Mouse (Mus musculus): ENCODE measurements around the gene C1ql1. TPM values are rescaled to one million over a fixed set of nuclear protein-coding genes. Genes with fewer than 3 reads are reported as not detected.

C1ql1 gene
- polyA plus RNA-seq, 1 experiment from 2014 or later: 0.85 TPM

DNA sequence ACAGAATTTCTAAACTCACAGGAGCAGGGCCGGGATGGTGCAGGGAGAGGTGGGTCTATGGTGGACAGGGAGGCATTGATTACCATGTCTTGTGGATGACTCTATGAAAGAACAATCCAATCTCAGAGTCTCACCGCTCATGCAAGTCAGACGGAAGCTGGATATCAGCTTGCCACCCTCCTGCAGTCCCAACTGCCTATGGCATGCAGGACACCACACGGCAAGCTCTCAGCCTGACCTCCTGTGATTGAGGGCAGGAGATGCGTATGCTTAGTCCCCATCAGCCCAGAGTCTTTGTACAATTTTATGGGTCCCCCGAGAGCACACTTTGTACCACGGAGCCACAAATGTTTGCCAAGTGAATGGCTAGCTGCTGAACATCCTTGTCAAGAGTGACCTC lies 42.8 kb downstream of the C1ql1 start:
- Histone ChIP-seq H3K27ac (replicated peaks; ENCODE audit: low read depth, low read length) (no peak overlapping the region), H3K4me1 (ENCODE audit: control insufficient read depth, insufficient read depth, low read length) (0 out of 2 replicates have a peak, but pooled peaks cover 3% of the 10 kb centered on the region), H3K9ac (ENCODE audit: low read length) (no peak overlapping the region), H3K9me3 (ENCODE audit: control insufficient read depth, low read length) (no peaks in the 10 kb centered on the region), H3K4me2 (ENCODE audit: low read depth, severe bottlenecking) (no peak overlapping the region), H3K4me3 (ENCODE audit: low read depth, low read length) (no peak overlapping the region), H3K36me3 (ENCODE audit: control insufficient read depth, insufficient read depth, low read length) (peaks cover 19% of the 10 kb centered on the region), H3K27me3 (ENCODE audit: control insufficient read depth, insufficient read depth, low read length) (no peaks in the 10 kb centered on the region)
- WGBS: 75% methylated on average over 7 of the region's 7 CpGs
- ATAC-seq (ENCODE audit: insufficient number of reproducible peaks, low FRiP score, low TSS enrichment, low read depth) (no peak), DNase-seq (ENCODE audit: low spot score) (no peak)

DNA sequence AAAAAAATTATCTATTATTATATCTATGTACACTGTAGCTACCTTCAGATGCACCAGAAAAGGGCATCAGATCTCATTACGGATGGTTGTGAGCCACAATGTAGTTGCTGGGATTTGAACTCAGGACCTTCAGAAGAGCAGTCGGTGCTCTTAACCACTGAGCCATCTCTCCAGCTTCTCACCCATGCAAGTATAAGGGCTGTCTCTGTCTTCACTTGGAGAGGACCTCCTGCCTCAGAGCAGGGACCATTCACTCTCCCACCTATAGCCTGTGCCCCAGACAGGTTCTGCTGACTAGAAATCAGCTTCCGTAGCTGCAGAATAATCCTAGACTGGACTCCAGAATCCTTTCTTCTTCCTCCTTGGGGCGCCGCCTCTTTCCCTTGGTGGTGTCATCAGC lies 44.4 kb downstream of the C1ql1 start:
- Histone ChIP-seq H3K27ac (replicated peaks; ENCODE audit: low read depth, low read length) (no peak overlapping the region), H3K4me1 (ENCODE audit: control insufficient read depth, insufficient read depth, low read length) (0 out of 2 replicates have a peak, but pooled peaks cover 3% of the 10 kb centered on the region), H3K4me2 (ENCODE audit: low read depth, severe bottlenecking) (no peak overlapping the region), H3K4me3 (ENCODE audit: low read depth, low read length) (no peak overlapping the region), H3K9me3 (ENCODE audit: control insufficient read depth, low read length) (no peaks in the 10 kb centered on the region), H3K9ac (ENCODE audit: low read length) (no peak overlapping the region), H3K36me3 (ENCODE audit: control insufficient read depth, insufficient read depth, low read length) (peaks cover 6% of the 10 kb centered on the region), H3K27me3 (ENCODE audit: control insufficient read depth, insufficient read depth, low read length) (no peaks in the 10 kb centered on the region)
- DNase-seq (ENCODE audit: low spot score) (no peak), ATAC-seq (ENCODE audit: insufficient number of reproducible peaks, low FRiP score, low TSS enrichment, low read depth) (no peak)
- WGBS: 79% methylated on average over 5 of the region's 5 CpGs

DNA sequence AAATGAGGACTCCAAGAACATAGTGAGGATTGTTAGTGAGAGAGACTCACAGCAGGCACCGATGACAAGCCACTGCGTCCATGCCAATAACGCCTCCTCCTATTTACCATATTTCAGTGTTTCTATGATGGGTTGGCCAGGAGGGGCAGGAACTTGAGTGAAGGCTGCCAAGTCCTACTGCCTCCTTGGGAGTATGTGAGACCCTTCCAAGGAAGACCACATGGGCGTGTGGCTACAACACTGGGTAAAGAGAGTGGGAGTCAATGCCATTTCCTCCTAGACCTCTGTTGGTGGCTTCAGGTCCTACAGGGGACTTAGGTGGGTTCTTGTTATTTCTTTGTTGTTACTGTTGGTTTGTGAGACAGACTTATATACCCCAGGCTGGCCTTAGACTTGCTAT lies 45.3 kb downstream of the C1ql1 start:
- no peak overlapping the region for H3K9ac ChIP-seq (ENCODE audit: low read length)
- DNase-seq (ENCODE audit: low spot score): no peak
- 0 out of 2 replicates have a peak, but pooled peaks cover 3% of the 10 kb centered on the region for H3K4me1 ChIP-seq (ENCODE audit: control insufficient read depth, insufficient read depth, low read length)
- 69% methylated on average over 4 of the region's 4 CpGs for WGBS
- H3K27me3 ChIP-seq (ENCODE audit: control insufficient read depth, insufficient read depth, low read length): peaks cover under 1% of the 10 kb centered on the region
- ATAC-seq (ENCODE audit: insufficient number of reproducible peaks, low FRiP score, low TSS enrichment, low read depth): no peak
- H3K36me3 ChIP-seq (ENCODE audit: control insufficient read depth, insufficient read depth, low read length): peaks cover 4% of the 10 kb centered on the region; the same call in 1 of the 2 replicates
- H3K4me3 ChIP-seq (ENCODE audit: low read depth, low read length): no peak overlapping the region
- H3K4me2 ChIP-seq (ENCODE audit: low read depth, severe bottlenecking): no peak overlapping the region
- H3K27ac ChIP-seq (replicated peaks; ENCODE audit: low read depth, low read length): no peak overlapping the region
- no peaks in the 10 kb centered on the region for H3K9me3 ChIP-seq (ENCODE audit: control insufficient read depth, low read length)

DNA sequence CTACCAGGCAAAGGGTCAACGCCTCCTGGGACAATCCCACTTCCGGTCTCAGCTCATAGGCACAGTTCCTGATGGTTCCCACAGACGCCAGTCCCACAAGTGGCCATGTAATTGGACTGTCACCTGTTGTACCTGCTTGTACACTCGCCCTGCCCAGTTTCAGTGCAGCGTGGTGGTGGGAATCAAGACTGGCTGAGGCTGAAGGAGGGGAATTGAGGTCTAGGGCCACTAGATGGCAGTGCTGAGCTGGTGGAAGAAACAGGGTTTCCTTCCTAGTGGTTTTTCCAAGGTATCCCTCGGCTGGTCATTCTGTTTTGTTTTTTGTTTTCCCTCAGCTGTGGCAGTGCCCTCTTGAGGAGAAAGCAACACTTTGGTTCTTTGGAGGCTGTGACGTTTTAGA lies 45.7 kb downstream of the C1ql1 start, which contains the start of gene Gfap:
Gene Gfap (minus strand): TSS at position 150 of the 400 bp plus-strand sequence.
- ATAC-seq (ENCODE audit: insufficient number of reproducible peaks, low FRiP score, low TSS enrichment, low read depth) (peak; percentile 40; the same call in 1 of the 2 replicates), DNase-seq (ENCODE audit: low spot score) (peak; percentile 92)
- H3K27ac ChIP-seq (replicated peaks; ENCODE audit: low read depth, low read length): no peak within 1 kb of the TSS
- H3K9me3 ChIP-seq (ENCODE audit: control insufficient read depth, low read length): no peaks in the 10 kb centered on the region
- peaks cover 5% of the 10 kb centered on the region for H3K27me3 ChIP-seq (ENCODE audit: control insufficient read depth, insufficient read depth, low read length)
- peaks cover 4% of the 10 kb centered on the region; the same call in 1 of the 2 replicates for H3K36me3 ChIP-seq (ENCODE audit: control insufficient read depth, insufficient read depth, low read length)
- WGBS: 16% methylated on average over 7 of the region's 7 CpGs
- no peak within 1 kb of the TSS for H3K4me3 ChIP-seq (ENCODE audit: low read depth, low read length)
- H3K9ac ChIP-seq (ENCODE audit: low read length): no peak within 1 kb of the TSS
- 0 out of 2 replicates have a peak, but pooled peaks cover 3% of the 10 kb centered on the region for H3K4me1 ChIP-seq (ENCODE audit: control insufficient read depth, insufficient read depth, low read length)
- no peak within 1 kb of the TSS for H3K4me2 ChIP-seq (ENCODE audit: low read depth, severe bottlenecking)

DNA sequence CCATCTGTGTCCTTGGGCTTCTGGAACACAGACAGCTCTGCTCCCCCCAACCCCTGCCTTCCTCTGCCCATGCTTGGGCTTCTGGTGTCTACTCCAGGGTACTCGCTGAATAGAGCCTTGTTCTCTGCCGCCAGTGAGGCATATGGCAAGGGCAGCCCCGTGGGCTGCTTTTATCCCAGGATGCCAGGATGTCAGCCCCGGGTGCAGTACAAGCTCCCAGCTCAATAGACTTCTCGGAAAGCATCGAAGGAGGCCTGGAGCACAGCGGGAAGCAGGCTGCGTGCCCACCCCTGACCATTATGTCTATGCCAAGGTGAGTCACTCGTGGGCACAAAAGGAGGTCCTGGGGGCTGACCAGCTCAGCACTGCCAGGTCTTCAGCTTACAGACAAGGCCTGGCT lies 48.1 kb downstream of the C1ql1 start:
- ATAC-seq (ENCODE audit: insufficient number of reproducible peaks, low FRiP score, low TSS enrichment, low read depth) (no peak), DNase-seq (ENCODE audit: low spot score) (no peak)
- Histone ChIP-seq H3K4me2 (ENCODE audit: low read depth, severe bottlenecking) (no peak overlapping the region), H3K9ac (ENCODE audit: low read length) (no peak overlapping the region), H3K4me3 (ENCODE audit: low read depth, low read length) (no peak overlapping the region), H3K36me3 (ENCODE audit: control insufficient read depth, insufficient read depth, low read length) (no peaks in the 10 kb centered on the region), H3K27me3 (ENCODE audit: control insufficient read depth, insufficient read depth, low read length) (peaks cover 17% of the 10 kb centered on the region), H3K27ac (replicated peaks; ENCODE audit: low read depth, low read length) (no peak overlapping the region), H3K4me1 (ENCODE audit: control insufficient read depth, insufficient read depth, low read length) (peaks cover 6% of the 10 kb centered on the region), H3K9me3 (ENCODE audit: control insufficient read depth, low read length) (no peaks in the 10 kb centered on the region)
- WGBS: 81% methylated on average over 9 of the region's 9 CpGs

DNA sequence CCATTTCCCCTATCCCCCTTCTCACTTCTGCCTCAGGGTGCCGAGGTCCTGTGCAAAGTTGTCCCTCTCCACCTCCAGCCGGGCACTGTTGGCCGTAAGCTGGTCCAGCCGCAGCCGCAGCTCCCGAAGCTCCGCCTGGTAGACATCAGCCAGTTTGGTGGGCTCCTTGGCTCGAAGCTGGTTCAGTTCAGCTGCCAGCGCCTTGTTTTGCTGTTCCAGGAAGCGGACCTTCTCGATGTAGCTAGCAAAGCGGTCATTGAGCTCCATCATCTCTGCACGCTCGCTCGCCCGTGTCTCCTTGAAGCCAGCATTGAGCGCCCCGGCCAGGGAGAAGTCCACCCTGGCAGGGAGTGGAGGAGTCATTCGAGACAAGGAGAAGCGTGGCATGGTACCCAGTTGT lies 49.8 kb downstream of the C1ql1 start:
- Histone ChIP-seq H3K9ac (ENCODE audit: low read length) (no peak overlapping the region), H3K27ac (replicated peaks; ENCODE audit: low read depth, low read length) (no peak overlapping the region)
- 74% methylated on average over 20 of the region's 20 CpGs for WGBS

DNA sequence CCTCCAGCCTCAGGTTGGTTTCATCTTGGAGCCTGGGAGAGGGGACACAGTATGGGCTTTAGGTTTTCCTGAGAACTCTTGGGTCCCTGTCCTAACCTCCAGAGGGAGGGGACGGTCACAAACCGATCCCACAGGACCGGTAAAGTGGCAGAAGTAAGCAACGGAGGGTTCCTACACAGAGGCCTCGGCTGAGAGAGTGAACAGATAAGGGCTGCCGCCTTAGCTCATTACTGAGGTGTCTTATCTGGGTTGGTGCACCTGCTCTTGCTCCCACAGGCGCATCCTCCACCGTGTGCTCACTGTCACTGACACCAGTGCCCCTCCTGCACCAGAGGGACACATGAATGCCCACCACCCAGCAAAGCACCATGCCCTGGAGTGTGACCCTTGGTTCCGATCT lies 50.7 kb downstream of the C1ql1 start:
- Histone ChIP-seq H3K4me2 (ENCODE audit: low read depth, severe bottlenecking) (no peak overlapping the region), H3K9me3 (ENCODE audit: control insufficient read depth, low read length) (no peaks in the 10 kb centered on the region), H3K4me1 (ENCODE audit: control insufficient read depth, insufficient read depth, low read length) (peaks cover 6% of the 10 kb centered on the region), H3K36me3 (ENCODE audit: control insufficient read depth, insufficient read depth, low read length) (no peaks in the 10 kb centered on the region), H3K27ac (replicated peaks; ENCODE audit: low read depth, low read length) (no peak overlapping the region), H3K4me3 (ENCODE audit: low read depth, low read length) (no peak overlapping the region), H3K27me3 (ENCODE audit: control insufficient read depth, insufficient read depth, low read length) (peaks cover 22% of the 10 kb centered on the region), H3K9ac (ENCODE audit: low read length) (peak overlapping the region; percentile 7; the same call in 1 of the 2 replicates)
- 74% methylated on average over 9 of the region's 9 CpGs for WGBS
- DNase-seq (ENCODE audit: low spot score): no peak
- no peak for ATAC-seq (ENCODE audit: insufficient number of reproducible peaks, low FRiP score, low TSS enrichment, low read depth)

More for the DNA sequence above, 49.8 kb downstream of the C1ql1 start:
- peaks cover 6% of the 10 kb centered on the region for H3K4me1 ChIP-seq (ENCODE audit: control insufficient read depth, insufficient read depth, low read length)
- H3K4me3 ChIP-seq (ENCODE audit: low read depth, low read length): no peak overlapping the region
- H3K36me3 ChIP-seq (ENCODE audit: control insufficient read depth, insufficient read depth, low read length): no peaks in the 10 kb centered on the region
- DNase-seq (ENCODE audit: low spot score): no peak
- H3K4me2 ChIP-seq (ENCODE audit: low read depth, severe bottlenecking): no peak overlapping the region
- no peaks in the 10 kb centered on the region for H3K9me3 ChIP-seq (ENCODE audit: control insufficient read depth, low read length)
- ATAC-seq (ENCODE audit: insufficient number of reproducible peaks, low FRiP score, low TSS enrichment, low read depth): no peak
- H3K27me3 ChIP-seq (ENCODE audit: control insufficient read depth, insufficient read depth, low read length): peaks cover 22% of the 10 kb centered on the region

DNA sequence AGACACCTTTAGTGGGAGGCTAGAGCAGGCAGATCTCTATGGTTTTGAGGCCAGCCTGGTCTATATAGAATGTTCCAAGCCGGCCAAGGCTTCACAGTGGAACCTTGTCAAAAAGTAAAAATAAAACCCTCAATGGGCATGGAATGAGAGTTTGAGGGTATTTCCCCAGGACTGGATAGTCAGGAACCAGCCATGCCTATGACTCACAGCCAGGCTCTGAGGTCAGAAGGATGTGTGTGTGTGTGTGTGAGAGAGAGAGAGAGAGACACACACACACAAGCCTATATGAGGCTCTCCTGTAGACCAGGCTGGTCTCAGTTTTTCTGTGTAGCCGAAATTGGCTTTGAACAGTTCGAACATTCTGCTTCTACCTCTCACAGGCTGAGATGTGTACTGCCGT lies 51.8 kb downstream of the C1ql1 start:
- ATAC-seq (ENCODE audit: insufficient number of reproducible peaks, low FRiP score, low TSS enrichment, low read depth): no peak
- DNase-seq (ENCODE audit: low spot score): no peak
- peaks cover 6% of the 10 kb centered on the region for H3K4me1 ChIP-seq (ENCODE audit: control insufficient read depth, insufficient read depth, low read length)
- no peaks in the 10 kb centered on the region for H3K9me3 ChIP-seq (ENCODE audit: control insufficient read depth, low read length)
- no peak overlapping the region for H3K27ac ChIP-seq (replicated peaks; ENCODE audit: low read depth, low read length)
- H3K27me3 ChIP-seq (ENCODE audit: control insufficient read depth, insufficient read depth, low read length): peaks cover 22% of the 10 kb centered on the region
- no peak overlapping the region for H3K4me2 ChIP-seq (ENCODE audit: low read depth, severe bottlenecking)
- 89% methylated on average over 4 of the region's 4 CpGs for WGBS
- H3K36me3 ChIP-seq (ENCODE audit: control insufficient read depth, insufficient read depth, low read length): no peaks in the 10 kb centered on the region
- H3K9ac ChIP-seq (ENCODE audit: low read length): no peak overlapping the region
- no peak overlapping the region for H3K4me3 ChIP-seq (ENCODE audit: low read depth, low read length)

All from limb, embryonic 11.5 days (tissue).